Mouse (Mus musculus): ENCODE measurements around the gene Ankrd33.
A peak's percentile ranks its signal among the peaks of the same experiment; 100 is the strongest.

The Ankrd33 gene

GRCm38 (mm10) chr15:101147115-101147909 lies 31.8 kb downstream of the Ankrd33 start:
- no peak for DNase-seq (ENCODE audit: low spot score)

- no peak for DNase-seq (ENCODE audit: low spot score)
Measured at GRCm38 (mm10) chr15:101147910-101148273, 32.3 kb downstream of the Ankrd33 start.

- DNase-seq (ENCODE audit: low spot score), result no peak
Measured at GRCm38 (mm10) chr15:101148604-101149003, 33.0 kb downstream of the Ankrd33 start.

DNA sequence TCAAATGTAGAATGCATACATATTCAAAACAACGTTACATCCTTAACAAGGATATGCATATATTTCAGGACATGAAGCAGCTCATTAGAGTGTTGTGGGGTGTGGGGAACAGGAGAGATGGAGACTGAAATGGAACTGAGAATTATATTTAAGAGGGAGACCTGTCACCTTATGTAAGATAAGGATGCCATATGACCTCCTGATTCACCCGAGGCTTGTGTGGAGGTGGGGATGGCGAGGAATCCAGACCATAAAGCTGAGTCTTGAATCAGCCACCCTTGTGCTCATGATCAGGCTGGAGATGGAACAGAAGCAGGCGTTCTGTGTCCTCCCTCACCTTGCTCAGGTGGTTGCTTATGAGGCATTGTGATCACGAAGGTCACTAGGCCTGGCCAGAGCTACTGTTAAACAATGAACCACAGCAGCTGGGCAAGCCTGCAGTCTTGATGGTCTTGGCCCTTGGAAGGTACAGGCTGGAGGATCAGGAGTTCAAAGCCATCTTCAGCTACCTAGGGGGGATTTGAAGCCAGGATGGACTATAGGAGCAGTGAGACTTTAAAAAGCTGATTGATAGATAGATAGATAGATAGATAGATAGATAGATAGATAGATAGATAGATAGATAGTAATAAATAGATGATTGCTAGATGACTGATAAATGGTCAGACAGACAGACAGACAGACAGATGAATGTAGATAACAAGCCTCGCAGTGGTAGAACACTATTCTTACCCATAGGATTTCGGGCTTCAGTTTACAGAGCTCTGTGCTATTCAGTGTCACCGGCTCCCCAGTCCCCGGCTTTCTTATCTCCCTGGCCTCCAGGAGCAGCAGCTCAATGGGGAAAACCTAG lies 36.1 kb downstream of the Ankrd33 start:
- DNase-seq (ENCODE audit: low spot score), result no peak

- DNase-seq (ENCODE audit: low spot score), result no peak
Measured at GRCm38 (mm10) chr15:101154700-101155616, 39.4 kb downstream of the Ankrd33 start.

- DNase-seq (ENCODE audit: low spot score), result no peak
Measured at GRCm38 (mm10) chr15:101160128-101160527, 44.6 kb downstream of the Ankrd33 start.

GRCm38 (mm10) chr15:101160591-101160990 lies 45.0 kb downstream of the Ankrd33 start:
- DNase-seq (ENCODE audit: low spot score), result peak; percentile 69

- no peak for DNase-seq (ENCODE audit: low spot score)
Measured at GRCm38 (mm10) chr15:101161534-101161933, 46.0 kb downstream of the Ankrd33 start.

- DNase-seq (ENCODE audit: low spot score), result no peak
Measured at GRCm38 (mm10) chr15:101163056-101163458, 47.5 kb downstream of the Ankrd33 start.

DNA sequence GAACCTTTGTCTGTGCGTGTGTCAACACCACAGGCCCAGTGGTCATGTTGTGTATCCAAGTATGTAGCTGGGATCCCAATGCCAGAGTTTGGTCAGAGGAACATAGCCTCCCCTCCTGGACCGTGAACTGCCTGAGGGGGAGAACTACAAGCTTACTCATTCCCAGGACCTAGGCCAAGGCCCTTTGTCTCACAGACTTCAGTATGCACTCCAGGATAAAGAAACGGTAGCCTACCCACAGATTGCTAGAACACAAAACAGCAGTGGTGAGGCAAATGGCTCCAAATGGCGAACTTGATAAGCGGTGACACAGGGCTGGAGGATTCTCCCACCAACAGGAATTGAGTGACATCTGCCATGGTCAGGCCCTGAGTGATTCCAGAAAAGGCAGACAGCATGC lies 48.3 kb downstream of the Ankrd33 start:
- DNase-seq (ENCODE audit: low spot score), result no peak

DNA sequence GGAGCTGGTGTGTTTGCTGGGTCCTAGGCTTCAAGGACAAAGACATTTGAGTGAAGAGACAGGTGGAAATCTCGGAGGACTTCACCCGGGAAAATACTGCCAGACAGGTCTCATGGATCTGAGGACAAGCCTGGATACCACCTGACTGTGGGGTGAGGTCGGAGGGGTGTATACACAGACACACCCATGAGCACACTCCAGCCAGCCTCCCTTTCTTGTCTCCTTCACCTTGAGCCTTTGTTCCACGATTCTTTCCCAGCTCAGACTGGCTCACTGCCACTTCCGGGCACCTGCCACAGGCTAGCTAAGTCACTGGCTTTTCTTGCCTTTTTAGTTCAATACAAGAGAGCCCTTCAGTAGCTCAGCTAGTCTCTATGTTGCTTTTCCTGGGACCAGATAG lies 48.7 kb downstream of the Ankrd33 start:
- no peak for DNase-seq (ENCODE audit: low spot score)

GRCm38 (mm10) chr15:101165658-101166437 lies 50.3 kb downstream of the Ankrd33 start:
- no peak for DNase-seq (ENCODE audit: low spot score)

- no peak for DNase-seq (ENCODE audit: low spot score)
Measured at GRCm38 (mm10) chr15:101167553-101167952, 52.0 kb downstream of the Ankrd33 start.
